15 mouse cellular contexts compared by ENCODE assay signal in the genomic region with DNA sequence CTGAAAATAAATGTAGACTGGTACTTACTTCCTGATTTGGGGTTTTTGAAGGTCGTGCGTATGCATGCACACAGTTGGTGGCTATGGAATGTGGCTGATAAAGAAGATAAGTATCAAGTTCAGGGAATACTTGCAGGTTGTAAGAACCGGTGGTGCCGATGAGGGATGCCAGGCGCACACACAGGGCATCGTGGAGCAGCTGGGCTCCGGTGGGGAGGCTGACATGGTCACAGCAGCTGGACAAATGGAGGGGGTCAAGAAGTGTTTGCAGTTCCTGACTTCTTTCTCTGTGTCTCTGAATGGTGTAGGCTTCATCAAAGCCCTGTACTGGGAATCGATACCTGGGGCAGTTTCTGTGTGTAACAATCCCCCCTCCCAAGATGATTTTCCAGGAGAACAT.
"Had no signal": no experiment of that assay in that cellular context is flagged by ENCODE, and none has a peak within 500 bp of the region (broad histone marks: within the 10 kb centered on the region; RNA-seq: fewer than 3 reads in every experiment).

No protein-coding gene starts in this region.

- ATAC-seq: intestine, embryonic 16.5 days; lung, postnatal 0 days; midbrain, embryonic 15.5 days had no signal

- H3K9me3 ChIP-seq: limb, embryonic 10.5 days; liver, embryonic 15.5 days; megakaryocyte, embryonic 14.5 days; midbrain, embryonic 15.5 days had no signal

- H3K9ac ChIP-seq: liver, embryonic 15.5 days; midbrain, embryonic 15.5 days had no signal

- H3K4me1 ChIP-seq: liver, embryonic 15.5 days; midbrain, embryonic 15.5 days had no signal

- H3K27me3 ChIP-seq: liver, embryonic 15.5 days; midbrain, embryonic 15.5 days had no signal

- DNase-seq: kidney, adult 8-10 months; lung, adult 2 months; lung, postnatal 36 days; right cerebral cortex, adult 18-20 months; right cerebral cortex, postnatal 25 days; thymus, postnatal 36 days had no signal

- H3K36me3 ChIP-seq: limb, embryonic 10.5 days; liver, embryonic 15.5 days; midbrain, embryonic 15.5 days had no signal

- H3K27ac ChIP-seq: kidney, postnatal 0 days; left cerebral cortex, adult 2 months; limb, embryonic 10.5 days; liver, embryonic 15.5 days; midbrain, embryonic 15.5 days had no signal

- H3K4me3 ChIP-seq: left cerebral cortex, adult 2 months; limb, embryonic 10.5 days; liver, embryonic 15.5 days; megakaryocyte, embryonic 14.5 days; midbrain, embryonic 15.5 days had no signal

- H3K4me2 ChIP-seq: liver, embryonic 11.5 days; liver, embryonic 15.5 days; midbrain, embryonic 15.5 days had no signal
